Mouse (Mus musculus): Measurements from ENCODE around the gene Fam169b.
A peak's percentile ranks its signal among the peaks of the same experiment; 100 is the strongest.

Gene Fam169b

GRCm38 (mm10) chr7:68311469-68311868, 37.8 kb downstream of the Fam169b start:
- no peaks in the 10 kb centered on the region for H3K27me3 ChIP-seq (ENCODE audit: control insufficient read depth, insufficient read depth, low read length, poor library complexity, severe bottlenecking)
- DNase-seq (ENCODE audit: low read depth, low spot score), result no peak
- H3K36me3 ChIP-seq (ENCODE audit: control insufficient read depth, insufficient read depth, low read length, poor library complexity, severe bottlenecking), result peaks cover 2% of the 10 kb centered on the region; the same call in 1 of the 2 replicates

- Histone ChIP-seq H3K36me3 (ENCODE audit: control insufficient read depth, insufficient read depth, low read length, poor library complexity, severe bottlenecking) (no peaks in the 10 kb centered on the region; the same call in 1 of the 2 replicates), H3K27me3 (ENCODE audit: control insufficient read depth, insufficient read depth, low read length, poor library complexity, severe bottlenecking) (no peaks in the 10 kb centered on the region)
- DNase-seq (ENCODE audit: low read depth, low spot score), result no peak
These were observed 38.8 kb downstream of the Fam169b start for GRCm38 (mm10) chr7:68312395-68312794.

GRCm38 (mm10) chr7:68313038-68313782, 39.6 kb downstream of the Fam169b start:
- Histone ChIP-seq H3K27me3 (ENCODE audit: control insufficient read depth, insufficient read depth, low read length, poor library complexity, severe bottlenecking) (no peaks in the 10 kb centered on the region), H3K36me3 (ENCODE audit: control insufficient read depth, insufficient read depth, low read length, poor library complexity, severe bottlenecking) (no peaks in the 10 kb centered on the region; the same call in 1 of the 2 replicates)
- peak; percentile 18 for DNase-seq (ENCODE audit: low read depth, low spot score)

GRCm38 (mm10) chr7:68314286-68314685, 40.6 kb downstream of the Fam169b start:
- Histone ChIP-seq H3K36me3 (ENCODE audit: control insufficient read depth, insufficient read depth, low read length, poor library complexity, severe bottlenecking) (no peaks in the 10 kb centered on the region; the same call in 1 of the 2 replicates), H3K27me3 (ENCODE audit: control insufficient read depth, insufficient read depth, low read length, poor library complexity, severe bottlenecking) (no peaks in the 10 kb centered on the region)
- DNase-seq (ENCODE audit: low read depth, low spot score), result no peak

GRCm38 (mm10) chr7:68315068-68315467, 41.4 kb downstream of the Fam169b start:
- no peak for DNase-seq (ENCODE audit: low read depth, low spot score)
- no peaks in the 10 kb centered on the region for H3K27me3 ChIP-seq (ENCODE audit: control insufficient read depth, insufficient read depth, low read length, poor library complexity, severe bottlenecking)
- H3K36me3 ChIP-seq (ENCODE audit: control insufficient read depth, insufficient read depth, low read length, poor library complexity, severe bottlenecking), result no peaks in the 10 kb centered on the region; the same call in 1 of the 2 replicates

- Histone ChIP-seq H3K36me3 (ENCODE audit: control insufficient read depth, insufficient read depth, low read length, poor library complexity, severe bottlenecking) (no peaks in the 10 kb centered on the region; the same call in none of the 2 replicates), H3K27me3 (ENCODE audit: control insufficient read depth, insufficient read depth, low read length, poor library complexity, severe bottlenecking) (no peaks in the 10 kb centered on the region)
- no peak for DNase-seq (ENCODE audit: low read depth, low spot score)
These were observed 44.6 kb downstream of the Fam169b start for GRCm38 (mm10) chr7:68318006-68318788.

GRCm38 (mm10) chr7:68318979-68319378, 45.3 kb downstream of the Fam169b start:
- Histone ChIP-seq H3K36me3 (ENCODE audit: control insufficient read depth, insufficient read depth, low read length, poor library complexity, severe bottlenecking) (no peaks in the 10 kb centered on the region; the same call in 1 of the 2 replicates), H3K27me3 (ENCODE audit: control insufficient read depth, insufficient read depth, low read length, poor library complexity, severe bottlenecking) (no peaks in the 10 kb centered on the region)
- no peak for DNase-seq (ENCODE audit: low read depth, low spot score)

- no peaks in the 10 kb centered on the region for H3K27me3 ChIP-seq (ENCODE audit: control insufficient read depth, insufficient read depth, low read length, poor library complexity, severe bottlenecking)
- H3K36me3 ChIP-seq (ENCODE audit: control insufficient read depth, insufficient read depth, low read length, poor library complexity, severe bottlenecking), result no peaks in the 10 kb centered on the region; the same call in 1 of the 2 replicates
- no peak for DNase-seq (ENCODE audit: low read depth, low spot score)
These were observed 46.6 kb downstream of the Fam169b start for GRCm38 (mm10) chr7:68320078-68320810.

GRCm38 (mm10) chr7:68323051-68323450, 49.4 kb downstream of the Fam169b start:
- DNase-seq (ENCODE audit: low read depth, low spot score), result no peak
- H3K36me3 ChIP-seq (ENCODE audit: control insufficient read depth, insufficient read depth, low read length, poor library complexity, severe bottlenecking), result peaks cover 8% of the 10 kb centered on the region
- H3K27me3 ChIP-seq (ENCODE audit: control insufficient read depth, insufficient read depth, low read length, poor library complexity, severe bottlenecking), result no peaks in the 10 kb centered on the region

- Histone ChIP-seq H3K27me3 (ENCODE audit: control insufficient read depth, insufficient read depth, low read length, poor library complexity, severe bottlenecking) (no peaks in the 10 kb centered on the region), H3K36me3 (ENCODE audit: control insufficient read depth, insufficient read depth, low read length, poor library complexity, severe bottlenecking) (peaks cover 21% of the 10 kb centered on the region)
- DNase-seq (ENCODE audit: low read depth, low spot score), result no peak
These were observed 52.6 kb downstream of the Fam169b start for GRCm38 (mm10) chr7:68326190-68326722.

GRCm38 (mm10) chr7:68329000-68329399, 55.4 kb downstream of the Fam169b start:
- H3K27me3 ChIP-seq (ENCODE audit: control insufficient read depth, insufficient read depth, low read length, poor library complexity, severe bottlenecking), result no peaks in the 10 kb centered on the region
- peaks cover 23% of the 10 kb centered on the region for H3K36me3 ChIP-seq (ENCODE audit: control insufficient read depth, insufficient read depth, low read length, poor library complexity, severe bottlenecking)
- no peak for DNase-seq (ENCODE audit: low read depth, low spot score)

GRCm38 (mm10) chr7:68332799-68333198, 59.2 kb downstream of the Fam169b start:
- Histone ChIP-seq H3K27me3 (ENCODE audit: control insufficient read depth, insufficient read depth, low read length, poor library complexity, severe bottlenecking) (no peaks in the 10 kb centered on the region), H3K36me3 (ENCODE audit: control insufficient read depth, insufficient read depth, low read length, poor library complexity, severe bottlenecking) (peaks cover 21% of the 10 kb centered on the region)
- DNase-seq (ENCODE audit: low read depth, low spot score), result no peak

GRCm38 (mm10) chr7:68337080-68337781, 63.6 kb downstream of the Fam169b start:
- H3K36me3 ChIP-seq (ENCODE audit: control insufficient read depth, insufficient read depth, low read length, poor library complexity, severe bottlenecking), result peaks cover 12% of the 10 kb centered on the region
- no peaks in the 10 kb centered on the region for H3K27me3 ChIP-seq (ENCODE audit: control insufficient read depth, insufficient read depth, low read length, poor library complexity, severe bottlenecking)
- no peak for DNase-seq (ENCODE audit: low read depth, low spot score)

- DNase-seq (ENCODE audit: low read depth, low spot score), result no peak
- H3K36me3 ChIP-seq (ENCODE audit: control insufficient read depth, insufficient read depth, low read length, poor library complexity, severe bottlenecking), result peaks cover 13% of the 10 kb centered on the region
- no peaks in the 10 kb centered on the region for H3K27me3 ChIP-seq (ENCODE audit: control insufficient read depth, insufficient read depth, low read length, poor library complexity, severe bottlenecking)
These were observed 65.0 kb downstream of the Fam169b start for GRCm38 (mm10) chr7:68338680-68339079.
